Mouse (Mus musculus) ES-E14 (cell line): ENCODE data around the gene Iqsec1. TPM values are rescaled to one million over a fixed set of nuclear protein-coding genes. Genes with fewer than 3 reads are reported as not detected.

ENCODE experiments used
- DNase-seq: peaks from one replicate; pipeline ENCODE4 v3.0.0-alpha.2; 2013; ENCODE audit warnings: low read depth, low spot score
- H3K27ac ChIP-seq: 2 replicates; pipeline ENCODE4 v1.5.1; 2012; ENCODE audit warnings: low read depth, mild to moderate bottlenecking, low read length, moderate library complexity, mixed read lengths; ENCODE audit not compliant: poor library complexity, insufficient read depth, severe bottlenecking
- H3K36me3 ChIP-seq: 2 replicates; pipeline ENCODE4 v1.6.1; 2012; ENCODE audit warnings: mild to moderate bottlenecking, low read length, moderate library complexity, mixed read lengths; ENCODE audit not compliant: control insufficient read depth, poor library complexity, insufficient read depth, severe bottlenecking
- H3K4me1 ChIP-seq, 2 experiments: fragments of 150-350 bp in 1 of 2; sonication (generic) in 1 of 2; 2 replicates each; pipeline ENCODE4 v1.6.1; 2012; ENCODE audit warnings: low read length in 2 of 2, mild to moderate bottlenecking in 1 of 2, mixed read lengths in 1 of 2; ENCODE audit not compliant: control insufficient read depth in 2 of 2, insufficient read depth in 2 of 2, poor library complexity in 1 of 2
- H3K4me3 ChIP-seq, 2 experiments: fragments of 150-350 bp in 1 of 2; sonication (generic) in 1 of 2; 2 replicates each; pipeline ENCODE4 v1.5.1; 2012; ENCODE audit warnings: low read length in 2 of 2, low read depth in 1 of 2, mild to moderate bottlenecking in 1 of 2, mixed read lengths in 1 of 2; ENCODE audit not compliant: insufficient read depth in 1 of 2, poor library complexity in 1 of 2, severe bottlenecking in 1 of 2
- H3K9ac ChIP-seq: 2 replicates; pipeline ENCODE4 v1.6.1; 2012; ENCODE audit warnings: low read depth, mild to moderate bottlenecking, low read length, mixed read lengths; ENCODE audit not compliant: poor library complexity, insufficient read depth, severe bottlenecking
- H3K9me3 ChIP-seq: fragments of 150-350 bp; sonication (generic); 2 replicates; pipeline ENCODE4 v1.6.1; 2012; ENCODE audit warnings: low read depth, mild to moderate bottlenecking, low read length; ENCODE audit not compliant: control insufficient read depth, insufficient read depth
- CHD2 ChIP-seq: IDR thresholded peaks from 2 replicates; pipeline ENCODE4 v1.6.1; 2014; ENCODE audit warnings: mild to moderate bottlenecking, low read depth, low read length, inconsistent platforms
- HCFC1 ChIP-seq: IDR thresholded peaks from 2 replicates; pipeline ENCODE4 v1.6.1; 2012; ENCODE audit warnings: low read length, inconsistent platforms, borderline replicate concordance; ENCODE audit not compliant: insufficient read depth
- MAFK ChIP-seq: IDR thresholded peaks from 2 replicates; pipeline ENCODE4 v1.6.1; 2014; ENCODE audit warnings: mild to moderate bottlenecking, low read depth, low read length, inconsistent platforms; ENCODE audit not compliant: insufficient read depth
- ZC3H11A ChIP-seq: IDR thresholded peaks from 2 replicates; pipeline ENCODE4 v1.6.1; 2012; ENCODE audit warnings: low read depth, mild to moderate bottlenecking, inconsistent platforms, low read length, borderline replicate concordance
- ZNF384 ChIP-seq: IDR thresholded peaks from 2 replicates; pipeline ENCODE4 v1.6.1; 2012; ENCODE audit warnings: low read depth, low read length, inconsistent platforms
- in situ Hi-C, 2 experiments: fragments of 600-800 bp; cut with MboI; formaldehyde crosslinking; loops; one replicate each; pipeline ENCODE4 v1.15.1; 2025; ENCODE audit warnings: low sequenced_read_pairs in 2 of 2, inconsistent platforms in 1 of 2; ENCODE audit not compliant: unreplicated experiment in 2 of 2
- total RNA-seq: library from RNA; depleted of rRNA; stranded (reverse); fragments of 300-350 nt; gene quantifications from 2 replicates; pipeline ENCODE4 v1.2.3, GENCODE M21; 2012

Iqsec1 gene
- total RNA-seq, 1 experiment: 18.8 TPM

DNA sequence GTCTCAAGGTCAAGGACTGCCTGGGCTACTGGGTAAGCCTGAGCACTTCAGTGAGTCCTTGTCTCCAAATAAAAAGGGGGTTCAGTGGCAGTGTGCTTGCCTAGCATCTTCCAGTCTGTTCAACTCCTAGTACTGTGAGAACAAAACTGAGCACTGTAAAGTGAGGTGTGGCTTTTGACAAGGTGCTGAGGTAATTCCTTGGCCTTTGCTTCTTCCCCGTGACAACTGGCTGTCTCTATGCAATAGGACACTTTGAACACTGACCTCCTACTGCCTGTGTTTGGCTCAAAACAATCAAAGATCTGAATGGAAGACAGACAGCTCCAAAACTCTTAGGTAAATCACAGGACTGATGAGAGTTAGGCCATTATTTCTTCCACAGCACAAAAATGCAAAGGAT is 246.0 kb downstream of the Iqsec1 start:
- Histone ChIP-seq H3K4me3 (no peak overlapping the region), H3K36me3 (no peaks in the 10 kb centered on the region), H3K4me1 (no peaks in the 10 kb centered on the region), H3K27ac (no peak overlapping the region), H3K9me3 (no peaks in the 10 kb centered on the region), H3K9ac (no peak overlapping the region)
- no peak for DNase-seq
- TF ChIP-seq ZNF384: no peak
- no peak for TF ChIP-seq ZC3H11A
- no peak for TF ChIP-seq MAFK
- TF ChIP-seq CHD2: no peak
- in situ Hi-C loops: no loop called here

DNA sequence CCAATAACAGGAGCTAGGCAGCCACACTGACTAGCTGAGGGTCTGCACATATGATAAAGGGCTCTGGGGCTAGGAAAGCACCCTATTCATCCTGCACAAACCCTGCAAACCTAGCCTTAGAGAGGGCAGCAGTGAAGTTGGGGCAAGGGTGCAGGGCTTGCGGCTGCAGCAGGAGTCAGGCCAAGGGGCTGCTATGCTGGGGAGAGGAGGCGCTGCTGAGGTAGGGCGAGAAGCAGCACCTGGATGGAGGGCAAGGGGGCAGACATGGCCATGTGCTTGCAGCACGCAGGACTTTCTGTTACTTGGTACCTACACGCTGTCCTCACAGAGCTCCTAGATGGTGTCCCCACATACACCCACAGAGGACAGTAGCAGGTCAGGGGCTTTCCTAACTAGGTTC is 246.8 kb downstream of the Iqsec1 start:
- peaks cover 0 to 2% of the 10 kb centered on the region in 2 experiments; a peak in 1 of 4 replicates for H3K4me1 ChIP-seq
- no peak for DNase-seq
- TF ChIP-seq ZNF384 (no peak), CHD2 (no peak), ZC3H11A (no peak), HCFC1 (no peak), MAFK (no peak)
- in situ Hi-C loops: no loop called here
- H3K36me3 ChIP-seq: no peaks in the 10 kb centered on the region
- H3K4me3 ChIP-seq: no peak overlapping the region
- H3K9me3 ChIP-seq: no peaks in the 10 kb centered on the region
- H3K9ac ChIP-seq: no peak overlapping the region
- H3K27ac ChIP-seq: no peak overlapping the region

DNA sequence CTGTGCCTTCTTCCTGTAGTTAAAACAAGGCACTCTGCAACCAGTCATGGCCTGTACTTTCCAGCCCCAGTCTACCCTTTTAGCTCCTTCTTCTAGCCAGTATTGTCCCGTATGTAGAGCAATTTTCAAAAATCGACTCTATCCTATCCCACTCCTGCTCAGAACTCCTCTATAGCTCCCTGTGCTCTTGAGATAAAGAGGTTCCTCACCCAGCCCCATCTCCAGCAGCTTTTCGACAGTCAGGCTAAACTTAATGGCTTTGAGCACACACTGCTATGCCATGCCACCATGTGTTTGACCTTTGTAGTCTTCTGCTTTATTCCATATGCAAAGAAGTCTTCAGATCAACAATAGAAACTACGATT is 247.4 kb downstream of the Iqsec1 start:
- Histone ChIP-seq H3K9ac (no peak overlapping the region), H3K4me3 (no peak overlapping the region), H3K9me3 (no peaks in the 10 kb centered on the region), H3K4me1 (peaks cover 0 to 2% of the 10 kb centered on the region in 2 experiments; a peak in 1 of 4 replicates), H3K36me3 (no peaks in the 10 kb centered on the region), H3K27ac (no peak overlapping the region)
- TF ChIP-seq MAFK (no peak), HCFC1 (no peak), CHD2 (no peak), ZNF384 (no peak), ZC3H11A (no peak)
- no peak for DNase-seq
- in situ Hi-C loops: no loop called here

DNA sequence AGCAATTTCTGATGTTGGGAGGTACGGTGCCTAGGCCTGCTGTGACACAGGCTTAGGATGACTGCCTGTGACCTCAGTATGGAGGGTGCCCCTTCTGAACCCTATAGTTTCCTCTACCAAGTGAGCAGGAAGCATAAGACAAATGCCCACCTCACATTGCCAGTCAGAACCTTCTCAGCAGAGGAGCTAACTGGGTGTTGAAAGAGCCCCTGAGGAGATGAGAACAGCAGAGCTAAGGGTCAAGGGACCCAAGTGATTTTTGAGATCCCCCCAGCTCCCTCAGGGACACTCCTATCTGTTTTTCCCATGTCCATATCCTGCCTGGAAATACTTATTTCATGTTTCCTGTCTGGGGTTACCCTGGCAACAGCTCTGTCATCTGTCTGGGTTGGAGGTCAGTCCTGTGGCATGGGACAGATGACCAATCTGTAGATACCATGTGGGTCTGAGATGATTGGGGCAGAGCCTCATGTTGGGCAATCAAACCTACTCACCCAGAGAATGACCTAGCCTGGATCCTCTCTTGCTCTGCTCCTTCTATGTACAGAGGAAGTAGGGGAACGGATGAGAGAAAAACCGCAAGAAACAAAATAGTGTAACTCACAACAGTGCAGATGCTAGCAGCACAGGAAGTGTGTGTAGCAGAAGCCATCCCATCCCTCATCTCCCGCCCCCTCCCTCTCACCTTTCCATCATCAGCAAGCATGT is 248.0 kb downstream of the Iqsec1 start:
- Histone ChIP-seq H3K9ac (no peak overlapping the region), H3K4me3 (no peak overlapping the region), H3K9me3 (no peaks in the 10 kb centered on the region), H3K36me3 (no peaks in the 10 kb centered on the region), H3K4me1 (peaks cover 0 to 4% of the 10 kb centered on the region in 2 experiments; a peak in 2 of 4 replicates), H3K27ac (no peak overlapping the region)
- in situ Hi-C loops: no loop called here
- TF ChIP-seq MAFK (no peak), ZC3H11A (no peak), ZNF384 (no peak), HCFC1 (no peak), CHD2 (no peak)
- DNase-seq: no peak

DNA sequence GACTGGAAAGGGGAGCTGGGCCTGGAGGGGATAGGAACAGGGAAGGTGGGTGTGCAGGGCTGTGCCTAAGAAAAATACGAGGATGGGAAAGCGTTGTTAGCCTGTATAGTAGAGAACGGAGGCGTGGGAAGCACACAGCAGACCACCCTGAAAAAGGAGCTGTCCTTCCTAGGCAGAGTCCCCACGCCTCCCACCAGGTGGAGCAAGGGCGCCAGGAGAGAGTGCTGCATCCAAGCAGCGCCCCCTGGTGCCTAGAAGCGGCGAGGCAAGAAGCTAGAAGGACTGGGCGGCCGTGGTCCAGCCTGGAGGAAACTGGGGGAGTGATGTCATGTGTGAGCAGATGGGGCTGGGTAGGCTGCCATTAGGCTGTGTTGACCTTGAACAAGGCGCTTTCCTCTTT is 251.1 kb downstream of the Iqsec1 start:
- Histone ChIP-seq H3K4me3 (peak overlapping the region; percentile 75 to 80; a peak in 3 of 4 replicates), H3K36me3 (no peaks in the 10 kb centered on the region), H3K9me3 (no peaks in the 10 kb centered on the region), H3K9ac (no peak overlapping the region), H3K4me1 (peaks cover 0 to 6% of the 10 kb centered on the region in 2 experiments; a peak in 2 of 4 replicates), H3K27ac (no peak overlapping the region)
- TF ChIP-seq CHD2 (no peak), ZNF384 (peak; percentile 55; the same call in 1 of the 2 replicates), ZC3H11A (peak; percentile 71), MAFK (no peak), HCFC1 (0 out of 2 replicates have a peak, but pooled peaks have one; percentile 40)
- in situ Hi-C loops: no loop called here
- peak; percentile 89 for DNase-seq
